Mouse (Mus musculus): ENCODE measurements at regions not wholly inside any gene's neighbourhood (a gene's known extent, or its start where the extent isn't known, plus 50 kb on each side); places are given as distances from the start of the nearest gene placed in this dataset.

- peak; percentile 41 to 73 for DNase-seq
These were observed 77.7 kb upstream of the Vmn2r25 start for GRCm38 (mm10) chr6:123930951-123931350.

GRCm38 (mm10) chr6:123937930-123938329 is 84.7 kb upstream of the Vmn2r25 start:
- no peak for DNase-seq

GRCm38 (mm10) chr6:123961321-123961720 is 63.0 kb upstream of the Vmn2r26 start:
- no peak for DNase-seq

- DNase-seq = no peak
These were observed 53.2 kb upstream of the Vmn2r26 start for GRCm38 (mm10) chr6:123971180-123971579.

Data from kidney, postnatal 25 days (tissue).